Mouse (Mus musculus) spleen, adult 2 months (tissue): ENCODE measurements around the gene 4933402J07Rik.

ENCODE experiments used
- CTCF ChIP-seq: fragments of 200-500 bp; IDR thresholded peaks from 2 replicates; pipeline ENCODE4 v1.5.1; 2011; ENCODE audit warnings: mild to moderate bottlenecking, inconsistent platforms; ENCODE audit not compliant: insufficient read depth, insufficient read length, insufficient replicate concordance; ENCODE audit errors: extremely low read depth
- POLR2A ChIP-seq: fragments of 200-500 bp; IDR thresholded peaks from 2 replicates; pipeline ENCODE4 v1.6.1; 2011; ENCODE audit warnings: low read depth, low read length, inconsistent platforms

DNA sequence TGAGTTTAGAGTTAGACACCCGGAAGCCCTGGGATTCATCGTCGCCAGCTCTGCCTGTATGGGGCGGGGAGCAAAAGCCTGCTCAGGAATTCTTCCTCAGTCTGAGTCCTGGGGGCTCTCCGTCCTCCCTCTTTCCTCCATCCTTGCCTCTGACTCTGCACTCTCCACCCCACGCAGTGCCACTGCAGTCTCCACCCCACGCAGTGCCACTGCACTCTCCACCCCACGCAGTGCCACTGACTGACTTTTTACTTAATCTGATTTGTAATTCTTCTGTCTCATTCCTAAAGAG is 6.9 kb downstream of the 4933402J07Rik start:
- TF ChIP-seq POLR2A, result no peak
- TF ChIP-seq CTCF, result no peak
